Mouse (Mus musculus) fibroblast of lung, adult 2 months (primary cell): ENCODE data around the gene Mrpl58.

Experiments used
- DNase-seq: peaks from one replicate; pipeline ENCODE4 v3.0.0-alpha.2; 2011; ENCODE audit warnings: low read depth

Mrpl58 gene

GRCm38 (mm10) chr11:115460976-115461375, 57.4 kb downstream of the Mrpl58 start:
- DNase-seq: no peak

- no peak for DNase-seq
Measured at GRCm38 (mm10) chr11:115461846-115462242, 58.3 kb downstream of the Mrpl58 start.
